Comparison of ENCODE assay signal across 18 mouse cellular contexts in genomic region chr1:162601288-162601687, GRCm38 (mm10). TPM values are rescaled to one million over a fixed set of nuclear protein-coding genes. Genes with fewer than 3 reads are reported as not detected.
A peak's percentile ranks its signal among the peaks of the same experiment; 100 is the strongest.
DNase-seq lines count a peak whose midpoint lies in the region; ATAC-seq lines count a peak whose summit lies in the region.
"Had no signal": no experiment of that assay in that cellular context is flagged by ENCODE, and none has a peak within 500 bp of the region (broad histone marks: within the 10 kb centered on the region; RNA-seq: fewer than 3 reads in every experiment).

No protein-coding gene starts in this region.

- H3K4me3 ChIP-seq in embryonic facial prominence, embryonic 14.5 days (ENCODE audit: low read depth, low read length) = no peak overlapping the region
- H3K4me3 ChIP-seq in embryonic facial prominence, embryonic 10.5 days = no peak overlapping the region
- no peak overlapping the region for H3K4me3 ChIP-seq in lung, embryonic 16.5 days (ENCODE audit: low read length)
- H3K4me3 ChIP-seq in forebrain, embryonic 16.5 days (replicated peaks; ENCODE audit: low read length) = no peak overlapping the region
- no peak overlapping the region for H3K4me3 ChIP-seq in kidney, embryonic 14.5 days (ENCODE audit: low read length)
- H3K4me3 ChIP-seq: left cerebral cortex, adult 2 months had no signal

- H3K27me3 ChIP-seq in embryonic facial prominence, embryonic 14.5 days (replicated peaks; ENCODE audit: control insufficient read depth, insufficient read depth, low read length) = no peaks in the 10 kb centered on the region
- no peaks in the 10 kb centered on the region for H3K27me3 ChIP-seq in embryonic facial prominence, embryonic 10.5 days (replicated peaks; ENCODE audit: low read depth, poor library complexity, severe bottlenecking)
- no peaks in the 10 kb centered on the region for H3K27me3 ChIP-seq in lung, embryonic 16.5 days (ENCODE audit: control insufficient read depth, insufficient read depth, low read depth, low read length)
- no peaks in the 10 kb centered on the region for H3K27me3 ChIP-seq in forebrain, embryonic 16.5 days (replicated peaks; ENCODE audit: control insufficient read depth, insufficient read depth, low read length)
- no peaks in the 10 kb centered on the region for H3K27me3 ChIP-seq in kidney, embryonic 14.5 days (ENCODE audit: control insufficient read depth, insufficient read depth, low read length)

- peak; percentile 62; the same call in 1 of the 2 replicates for ATAC-seq in embryonic facial prominence, embryonic 14.5 days (ENCODE audit: low read depth)
- peak; percentile 54 for ATAC-seq in lung, embryonic 16.5 days (ENCODE audit: low read depth)
- ATAC-seq in forebrain, embryonic 16.5 days = peak; percentile 71
- ATAC-seq in kidney, embryonic 14.5 days (ENCODE audit: low FRiP score, low TSS enrichment) = no peak

- no peaks in the 10 kb centered on the region for H3K4me1 ChIP-seq in embryonic facial prominence, embryonic 14.5 days (ENCODE audit: control insufficient read depth, insufficient read depth, low read length)
- no peaks in the 10 kb centered on the region for H3K4me1 ChIP-seq in embryonic facial prominence, embryonic 10.5 days
- H3K4me1 ChIP-seq in lung, embryonic 16.5 days (replicated peaks; ENCODE audit: control insufficient read depth, insufficient read depth, low read length) = no peaks in the 10 kb centered on the region
- H3K4me1 ChIP-seq in forebrain, embryonic 16.5 days (replicated peaks; ENCODE audit: control insufficient read depth, insufficient read depth, low read length) = no peaks in the 10 kb centered on the region
- no peaks in the 10 kb centered on the region for H3K4me1 ChIP-seq in kidney, embryonic 14.5 days (ENCODE audit: control insufficient read depth, insufficient read depth, low read length)

- no peak for DNase-seq in embryonic facial prominence, embryonic 14.5 days (ENCODE audit: low spot score)
- no peak for DNase-seq in embryonic facial prominence, embryonic 10.5 days (ENCODE audit: low spot score)
- DNase-seq in lung, postnatal 36 days = no peak
- peak; percentile 40 for DNase-seq in neural tube, embryonic 10.5 days (ENCODE audit: extremely low spot score, low spot score)
- DNase-seq in thymus, postnatal 14 days = no peak
- DNase-seq: adrenal gland, adult 2 months; B cell, adult 2 months; cerebellum, postnatal 36 days; heart, postnatal 4 days; kidney, adult 18-20 months; liver; lung, adult 2 months; right cerebral cortex, postnatal 4 days had no signal

- H3K9ac ChIP-seq in embryonic facial prominence, embryonic 14.5 days (ENCODE audit: low read depth, low read length) = no peak overlapping the region
- no peak overlapping the region for H3K9ac ChIP-seq in lung, embryonic 16.5 days (ENCODE audit: low read length)
- no peak overlapping the region for H3K9ac ChIP-seq in forebrain, embryonic 16.5 days (replicated peaks; ENCODE audit: low read depth, low read length)
- H3K9ac ChIP-seq in kidney, embryonic 14.5 days (ENCODE audit: low read depth, low read length) = no peak overlapping the region

- H3K27ac ChIP-seq in embryonic facial prominence, embryonic 14.5 days (replicated peaks; ENCODE audit: low read depth, low read length) = no peak overlapping the region
- no peak overlapping the region for H3K27ac ChIP-seq in embryonic facial prominence, embryonic 10.5 days (replicated peaks)
- H3K27ac ChIP-seq in lung, embryonic 16.5 days (ENCODE audit: low read length) = no peak overlapping the region
- no peak overlapping the region for H3K27ac ChIP-seq in forebrain, embryonic 16.5 days (ENCODE audit: low read length)
- no peak overlapping the region for H3K27ac ChIP-seq in kidney, embryonic 14.5 days (ENCODE audit: low read depth, low read length)
- H3K27ac ChIP-seq: left cerebral cortex, adult 2 months had no signal

- no peaks in the 10 kb centered on the region for H3K9me3 ChIP-seq in embryonic facial prominence, embryonic 14.5 days (ENCODE audit: control insufficient read depth, low read length)
- H3K9me3 ChIP-seq in embryonic facial prominence, embryonic 10.5 days = no peaks in the 10 kb centered on the region
- H3K9me3 ChIP-seq in lung, embryonic 16.5 days (ENCODE audit: control insufficient read depth, low read length) = no peaks in the 10 kb centered on the region
- no peaks in the 10 kb centered on the region for H3K9me3 ChIP-seq in forebrain, embryonic 16.5 days (ENCODE audit: control insufficient read depth, low read length)
- H3K9me3 ChIP-seq in kidney, embryonic 14.5 days (ENCODE audit: control insufficient read depth, low read length) = no peaks in the 10 kb centered on the region

- H3K36me3 ChIP-seq in embryonic facial prominence, embryonic 14.5 days (ENCODE audit: control insufficient read depth, insufficient read depth, low read length) = peaks cover 37% of the 10 kb centered on the region
- peaks cover 43% of the 10 kb centered on the region for H3K36me3 ChIP-seq in embryonic facial prominence, embryonic 10.5 days (replicated peaks)
- H3K36me3 ChIP-seq in lung, embryonic 16.5 days (ENCODE audit: control insufficient read depth, insufficient read depth, low read length) = peaks cover 6% of the 10 kb centered on the region
- peaks cover 6% of the 10 kb centered on the region; the same call in 1 of the 2 replicates for H3K36me3 ChIP-seq in forebrain, embryonic 16.5 days (ENCODE audit: control insufficient read depth, insufficient read depth)
- H3K36me3 ChIP-seq in kidney, embryonic 14.5 days (ENCODE audit: control insufficient read depth, insufficient read depth, low read length) = peaks cover 15% of the 10 kb centered on the region; the same call in 1 of the 2 replicates

- WGBS in embryonic facial prominence, embryonic 14.5 days = 82% methylated on average over 4 of the region's 4 CpGs
- 85% methylated on average over 4 of the region's 4 CpGs for WGBS in embryonic facial prominence, embryonic 10.5 days
- WGBS in lung, embryonic 16.5 days = 50% methylated on average over 4 of the region's 4 CpGs
- 61% methylated on average over 4 of the region's 4 CpGs for WGBS in forebrain, embryonic 16.5 days
- WGBS in kidney, embryonic 14.5 days = 71% methylated on average over 4 of the region's 4 CpGs

- no peak overlapping the region for H3K4me2 ChIP-seq in embryonic facial prominence, embryonic 14.5 days (ENCODE audit: low read depth, low read length)
- no peak overlapping the region for H3K4me2 ChIP-seq in lung, embryonic 16.5 days (ENCODE audit: low read depth, low read length)
- no peak overlapping the region for H3K4me2 ChIP-seq in forebrain, embryonic 16.5 days (ENCODE audit: low read length)
- H3K4me2 ChIP-seq in kidney, embryonic 14.5 days (replicated peaks; ENCODE audit: low read depth, low read length) = no peak overlapping the region

RNA-seq across cellular contexts. Expression of gene Vamp4, which starts 31.0 kb away (rescaled TPM):
- 62.1 and 63.7 TPM in 2 replicates for polyA plus RNA-seq in embryonic facial prominence, embryonic 14.5 days (2014; fragmentation: Nextera tagmentation; extraction: Ambion mirVana)
- polyA plus RNA-seq in embryonic facial prominence, embryonic 10.5 days (2016; fragmentation: Nextera tagmentation; extraction: Ambion mirVana) = 51.4 and 54.7 TPM in 2 replicates
- 52.3 and 57.7 TPM in 2 replicates for polyA plus RNA-seq in lung, embryonic 16.5 days (2015; fragmentation: Nextera tagmentation; extraction: Ambion mirVana)
- 79.8 and 81.2 TPM in 2 replicates for polyA plus RNA-seq in forebrain, embryonic 16.5 days (2015; fragmentation: Nextera tagmentation; extraction: Ambion mirVana)
- 53.6 and 55.5 TPM in 2 replicates for polyA plus RNA-seq in kidney, embryonic 14.5 days (2014; fragmentation: Nextera tagmentation; extraction: Ambion mirVana)

RNA-seq across cellular contexts. Expression of gene Myoc, which starts 37.7 kb away (rescaled TPM):
- 0.26 TPM in 1 of 2 replicates, not detected in the other for polyA plus RNA-seq in embryonic facial prominence, embryonic 14.5 days (2014; fragmentation: Nextera tagmentation; extraction: Ambion mirVana)
- not detected in 2 replicates for polyA plus RNA-seq in embryonic facial prominence, embryonic 10.5 days (2016; fragmentation: Nextera tagmentation; extraction: Ambion mirVana)
- polyA plus RNA-seq in lung, embryonic 16.5 days (2015; fragmentation: Nextera tagmentation; extraction: Ambion mirVana) = 0.09 TPM in 1 of 2 replicates, not detected in the other
- polyA plus RNA-seq in forebrain, embryonic 16.5 days (2015; fragmentation: Nextera tagmentation; extraction: Ambion mirVana) = not detected in 2 replicates
- polyA plus RNA-seq in kidney, embryonic 14.5 days (2014; fragmentation: Nextera tagmentation; extraction: Ambion mirVana) = not detected in 2 replicates

RNA-seq across cellular contexts. Expression of gene Mettl13, which starts 52.9 kb away (rescaled TPM):
- polyA plus RNA-seq in embryonic facial prominence, embryonic 14.5 days (2014; fragmentation: Nextera tagmentation; extraction: Ambion mirVana) = 12.7 and 19.0 TPM in 2 replicates
- 33.7 and 37.4 TPM in 2 replicates for polyA plus RNA-seq in embryonic facial prominence, embryonic 10.5 days (2016; fragmentation: Nextera tagmentation; extraction: Ambion mirVana)
- 21.3 and 22.9 TPM in 2 replicates for polyA plus RNA-seq in lung, embryonic 16.5 days (2015; fragmentation: Nextera tagmentation; extraction: Ambion mirVana)
- 23.1 and 24.1 TPM in 2 replicates for polyA plus RNA-seq in forebrain, embryonic 16.5 days (2015; fragmentation: Nextera tagmentation; extraction: Ambion mirVana)
- 9.8 and 19.3 TPM in 2 replicates for polyA plus RNA-seq in kidney, embryonic 14.5 days (2014; fragmentation: Nextera tagmentation; extraction: Ambion mirVana)

RNA-seq across cellular contexts. Expression of gene Myocos, which starts 56.7 kb away (rescaled TPM):
- polyA plus RNA-seq in embryonic facial prominence, embryonic 14.5 days (2014; fragmentation: Nextera tagmentation; extraction: Ambion mirVana) = not detected in 2 replicates
- polyA plus RNA-seq in embryonic facial prominence, embryonic 10.5 days (2016; fragmentation: Nextera tagmentation; extraction: Ambion mirVana) = not detected in 2 replicates
- not detected in 2 replicates for polyA plus RNA-seq in lung, embryonic 16.5 days (2015; fragmentation: Nextera tagmentation; extraction: Ambion mirVana)
- not detected in 2 replicates for polyA plus RNA-seq in forebrain, embryonic 16.5 days (2015; fragmentation: Nextera tagmentation; extraction: Ambion mirVana)
- not detected in 2 replicates for polyA plus RNA-seq in kidney, embryonic 14.5 days (2014; fragmentation: Nextera tagmentation; extraction: Ambion mirVana)
- polyA plus RNA-seq: adrenal gland, adult 2 months; lung, adult 2 months; thymus, postnatal 0 days had no signal
